Mouse (Mus musculus) kidney, postnatal 4 days (tissue): ENCODE data around the gene Otop2.

Experiments
- DNase-seq, 2 experiments: peaks; one replicate each; pipeline ENCODE4 v3.0.0; 2021; ENCODE audit warnings: mixed read lengths in 2 of 2

The Otop2 gene

DNA sequence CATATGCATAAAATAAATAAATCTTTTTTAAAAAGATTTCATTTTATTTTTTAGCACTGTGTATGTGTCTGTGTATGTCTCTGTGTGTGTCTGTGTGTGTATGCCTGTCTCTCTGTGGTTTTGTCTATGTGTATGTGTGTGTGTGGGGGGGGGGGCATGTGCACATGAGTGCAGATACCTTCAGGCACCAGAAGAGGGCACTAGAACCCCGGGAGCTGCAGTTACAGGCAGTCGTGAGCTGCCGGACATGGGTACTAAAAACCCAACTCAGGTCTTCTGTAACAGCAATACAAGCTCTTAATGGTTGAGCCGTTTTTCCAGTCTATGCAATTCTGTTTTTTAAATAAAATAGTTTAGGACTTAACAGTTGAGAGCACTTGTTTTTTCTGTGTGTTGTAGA is 6.2 kb upstream of the Otop2 start:
- no peak for DNase-seq

DNA sequence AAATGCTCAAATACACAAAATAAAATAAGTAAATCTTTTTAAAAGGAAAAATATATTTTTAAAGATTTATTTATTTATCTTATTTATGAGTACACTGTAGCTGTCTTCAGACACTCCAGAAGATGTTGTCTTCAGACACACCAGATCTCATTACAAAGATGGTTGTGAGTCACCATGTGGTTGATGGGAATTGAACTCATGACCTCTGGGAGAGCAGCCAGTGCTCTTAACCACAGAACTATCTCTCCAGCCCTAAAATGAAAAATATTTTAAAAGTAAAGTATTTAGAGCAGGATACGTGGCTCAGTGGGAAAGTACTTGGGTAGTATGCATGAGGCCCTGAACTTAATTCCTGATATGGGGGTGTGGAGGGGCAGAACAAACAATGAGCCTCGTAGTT is 5.6 kb upstream of the Otop2 start:
- no peak for DNase-seq

DNA sequence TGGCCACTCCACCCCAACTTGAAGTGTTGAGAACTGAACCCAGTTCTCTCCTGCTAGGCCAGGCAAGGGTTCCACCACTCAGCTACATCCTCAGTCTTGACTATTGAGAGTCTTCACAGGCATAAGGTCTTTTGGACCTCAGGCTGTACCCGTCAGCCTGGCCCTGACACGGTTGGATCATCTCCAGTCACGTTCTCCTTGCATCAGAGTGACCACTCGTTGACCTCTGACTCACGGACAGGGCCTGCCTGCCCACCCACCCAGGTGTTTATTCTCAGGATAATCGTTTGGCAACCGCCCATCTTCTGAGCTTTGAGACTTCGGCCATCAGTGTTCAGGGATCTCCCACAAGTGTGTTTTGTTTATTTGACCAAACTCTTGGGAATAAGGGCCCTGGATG is 3.8 kb upstream of the Otop2 start:
- DNase-seq, result peak in 1 of 2 experiments; percentile 15

DNA sequence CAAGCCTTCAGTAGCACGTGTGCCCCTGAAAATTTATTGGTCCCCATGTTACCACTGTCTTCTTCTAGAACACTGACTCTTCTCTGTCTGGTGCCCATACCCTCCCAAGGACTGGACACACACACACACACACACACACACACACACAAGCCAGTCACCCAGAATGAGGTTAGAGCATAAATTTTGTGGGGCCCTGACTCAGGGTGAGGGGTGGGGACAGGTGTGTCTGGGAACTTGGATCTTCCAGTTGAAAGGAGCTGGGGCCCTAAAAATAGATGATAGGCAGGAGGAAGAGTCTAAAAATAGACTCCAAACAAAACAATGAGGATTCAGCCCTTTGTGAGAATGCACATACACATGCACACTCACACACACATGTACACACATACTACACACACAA is 1.8 kb downstream of the Otop2 start:
- DNase-seq, result no peak

DNA sequence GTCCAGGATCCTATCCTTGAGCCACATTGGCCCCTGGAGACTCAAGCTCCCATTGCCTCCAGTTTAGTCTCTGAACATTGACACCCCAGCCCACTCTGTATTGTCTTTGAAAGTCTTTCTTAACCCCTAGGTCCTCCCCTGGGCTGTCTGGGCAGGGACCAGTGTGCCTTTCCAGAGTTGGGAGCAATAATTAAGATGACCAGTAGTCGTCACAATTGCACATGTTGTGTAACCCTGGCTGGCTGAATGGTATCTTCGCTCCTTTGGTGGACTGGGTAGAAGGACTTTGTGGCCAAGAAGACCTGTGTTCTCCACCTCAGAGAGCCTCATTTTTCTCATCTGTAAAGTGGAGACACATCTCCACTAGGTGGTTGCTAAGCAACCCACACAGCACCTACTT is 7.3 kb downstream of the Otop2 start:
- no peak for DNase-seq

DNA sequence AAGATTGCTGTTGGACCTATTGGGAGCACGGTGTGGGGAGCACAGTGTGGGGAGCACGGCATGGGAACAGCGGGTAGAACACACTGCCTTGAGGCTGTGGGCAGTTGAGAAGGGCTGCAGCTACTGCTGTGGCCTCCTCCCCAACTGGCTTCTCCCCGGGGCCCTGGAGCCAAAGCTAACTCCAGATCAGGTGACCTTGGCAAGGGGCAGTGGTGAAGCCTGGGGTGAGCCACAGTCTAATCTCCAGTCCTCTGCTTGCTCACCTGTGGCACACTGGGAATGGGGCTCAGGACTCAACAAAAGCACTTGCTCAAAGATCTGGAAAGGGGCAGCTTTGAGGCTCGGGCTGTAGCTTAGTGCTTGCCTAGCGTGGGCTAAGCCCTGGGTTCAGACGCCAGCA is 10.2 kb downstream of the Otop2 start:
- DNase-seq, result no peak

DNA sequence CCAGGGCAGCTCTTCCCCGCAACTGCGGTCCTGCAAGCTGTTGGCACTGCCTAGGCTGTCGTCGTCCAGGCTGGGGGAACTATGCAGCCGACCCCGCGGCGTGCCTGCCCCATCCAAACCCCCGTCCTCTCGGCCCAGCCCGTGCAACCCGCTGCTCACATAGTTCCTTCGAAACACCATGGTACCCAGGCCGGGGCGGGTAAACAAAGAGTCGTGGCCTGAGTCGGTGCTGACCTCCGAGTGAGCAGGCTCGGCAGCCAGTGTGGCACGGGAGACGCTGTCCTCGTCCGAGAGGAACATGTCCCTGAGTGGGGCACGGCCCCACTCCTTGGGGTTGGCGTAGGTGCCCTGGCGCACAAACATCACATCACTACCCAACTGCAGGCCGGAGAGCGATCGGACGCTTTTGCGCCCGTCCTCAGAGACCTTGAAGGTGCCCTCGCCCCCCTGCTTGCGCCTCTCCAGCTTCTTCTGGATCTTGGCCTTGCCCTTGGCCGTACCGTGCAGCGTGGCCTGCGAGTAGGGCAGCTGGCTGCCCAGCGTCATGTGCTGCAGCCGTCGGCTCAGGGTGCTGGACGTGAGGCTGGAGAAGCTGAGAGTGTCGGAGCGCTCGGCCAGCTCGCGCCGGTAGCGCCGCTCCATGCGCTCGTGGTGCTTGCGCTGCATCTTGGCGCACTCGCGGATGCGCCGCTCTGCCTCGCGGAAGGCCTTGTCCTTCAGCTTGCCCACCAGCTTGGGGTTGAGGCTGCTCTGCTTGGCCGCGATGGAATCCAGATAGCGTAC is 11.5 kb downstream of the Otop2 start:
- DNase-seq, result peak in 1 of 2 experiments; percentile 27

DNA sequence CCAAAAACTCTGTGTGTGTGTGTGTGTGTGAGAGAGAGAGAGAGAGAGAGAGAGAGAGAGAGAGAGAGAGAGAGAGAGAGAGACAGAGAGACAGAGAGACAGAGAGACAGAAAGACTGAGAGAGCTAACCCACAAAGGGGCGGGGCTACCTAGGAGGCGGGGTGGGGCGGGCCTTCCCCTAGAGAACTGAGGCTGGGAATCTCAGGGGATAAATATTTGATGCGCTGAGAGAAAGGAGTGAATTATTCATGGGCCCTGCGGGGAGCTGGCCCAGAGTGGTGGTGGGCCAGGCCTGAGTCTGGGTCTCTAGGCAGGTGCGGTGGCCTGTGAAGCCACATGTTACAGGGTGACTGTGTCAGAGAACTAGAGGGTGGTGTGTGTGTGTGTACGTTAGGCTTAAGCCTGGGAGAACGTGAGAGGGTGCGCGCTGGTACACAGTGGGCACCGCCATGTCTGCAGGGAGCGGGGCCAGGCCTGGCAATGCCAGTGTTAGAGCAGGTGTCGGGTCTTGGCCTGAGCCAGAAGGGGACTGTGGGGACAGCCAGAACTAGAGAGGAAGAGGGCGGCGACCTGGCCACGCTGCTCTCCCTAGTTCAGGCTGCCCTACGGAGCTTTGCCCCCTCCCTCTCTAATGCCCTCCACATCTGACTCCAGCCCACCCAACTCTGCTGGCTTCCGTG is 12.9 kb downstream of the Otop2 start:
- DNase-seq, result no peak

DNA sequence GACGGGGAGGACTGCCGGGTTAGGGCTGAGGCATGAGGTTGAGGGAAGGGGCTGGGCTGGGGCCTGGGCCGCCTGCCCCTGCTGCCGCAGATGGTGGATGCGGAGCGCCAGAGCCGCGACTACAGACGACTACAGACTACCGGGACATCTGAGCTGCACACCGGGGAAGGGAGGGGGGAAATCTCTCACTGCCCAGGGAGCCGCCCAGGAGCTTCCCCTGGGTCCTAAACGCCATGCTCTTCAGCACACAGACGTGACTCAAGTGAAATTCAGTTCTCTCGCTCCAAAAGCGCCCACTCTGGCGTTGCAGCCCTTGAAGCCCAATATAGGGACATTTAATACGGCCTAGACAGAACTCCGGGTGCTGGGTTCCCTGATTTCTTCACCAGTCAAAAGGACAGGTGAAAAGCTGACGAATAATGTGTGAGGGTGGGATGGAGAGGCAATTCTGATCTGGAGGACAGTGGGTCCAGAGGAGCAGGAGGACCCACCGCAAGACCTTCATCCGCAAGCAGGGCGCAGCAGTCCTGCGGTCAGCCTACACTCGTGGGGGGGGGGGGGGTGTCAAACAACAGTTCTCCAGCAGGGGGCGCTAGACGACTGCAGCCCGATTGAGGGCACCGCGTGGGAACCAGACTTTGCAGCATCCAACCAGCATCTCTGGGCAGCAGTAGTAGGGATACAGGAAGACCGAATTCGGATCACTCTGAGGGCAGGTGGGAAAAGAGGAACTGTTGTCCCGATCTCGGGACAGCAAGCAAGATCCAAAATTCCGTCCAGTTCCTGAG is 15.1 kb downstream of the Otop2 start, which contains the start of gene Ush1g:
Gene Ush1g (minus strand): TSS at position 136 of the 788 bp plus-strand sequence.
- peak; percentile 74 to 76 for DNase-seq

DNA sequence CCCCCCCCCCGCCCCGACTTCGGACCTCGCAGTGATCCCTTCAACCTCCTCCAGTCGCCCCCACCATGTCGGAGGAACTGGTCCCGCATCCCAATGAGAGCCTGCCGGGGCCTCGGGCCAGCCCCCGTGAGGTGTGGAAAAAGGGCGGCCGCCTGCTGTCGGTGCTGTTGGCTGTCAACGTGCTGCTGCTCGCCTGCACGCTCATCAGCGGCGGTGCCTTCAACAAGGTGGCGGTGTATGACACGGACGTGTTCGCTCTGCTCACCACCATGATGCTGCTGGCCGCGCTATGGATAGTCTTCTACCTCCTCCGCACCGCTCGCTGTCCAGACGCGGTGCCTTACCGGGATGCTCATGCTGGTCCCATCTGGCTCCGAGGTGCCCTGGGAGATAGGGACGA is 16.4 kb downstream of the Otop2 start:
- no peak for DNase-seq

DNA sequence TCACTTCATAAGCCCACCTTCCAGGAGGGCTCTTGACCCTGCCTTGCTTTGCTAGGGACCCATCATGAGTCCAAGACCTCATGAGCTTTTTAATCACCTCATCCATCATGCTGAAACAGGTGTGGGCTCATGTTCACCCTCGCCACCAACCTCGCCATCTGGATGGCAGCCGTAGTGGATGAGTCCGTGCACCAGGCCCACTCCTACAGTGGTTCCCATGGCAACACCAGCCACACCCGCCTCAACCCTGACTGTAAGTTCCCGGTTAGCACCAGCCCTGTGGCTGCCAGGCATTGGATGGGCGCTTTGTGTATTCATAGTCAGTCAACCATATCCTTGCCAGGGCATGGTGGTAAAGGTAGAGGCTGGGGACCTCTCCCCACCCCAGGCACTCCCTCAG is 19.8 kb downstream of the Otop2 start:
- no peak for DNase-seq

DNA sequence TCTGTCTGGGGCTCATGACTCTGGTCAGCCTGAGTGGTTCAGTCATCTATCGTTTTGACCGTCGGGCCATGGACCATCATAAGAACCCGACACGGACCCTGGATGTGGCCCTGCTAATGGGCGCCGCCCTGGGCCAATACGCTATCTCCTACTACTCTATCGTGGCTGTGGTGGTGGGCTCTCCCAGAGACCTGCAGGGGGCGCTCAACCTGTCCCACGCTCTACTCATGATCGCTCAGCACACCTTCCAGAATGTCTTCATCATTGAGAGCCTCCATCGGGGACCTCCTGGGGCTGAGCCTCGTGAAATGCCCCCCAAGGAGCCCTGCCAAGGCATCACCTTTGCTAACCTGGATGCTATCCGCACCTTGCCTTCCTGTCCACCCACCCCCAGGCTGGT is 22.4 kb downstream of the Otop2 start:
- no peak for DNase-seq

DNA sequence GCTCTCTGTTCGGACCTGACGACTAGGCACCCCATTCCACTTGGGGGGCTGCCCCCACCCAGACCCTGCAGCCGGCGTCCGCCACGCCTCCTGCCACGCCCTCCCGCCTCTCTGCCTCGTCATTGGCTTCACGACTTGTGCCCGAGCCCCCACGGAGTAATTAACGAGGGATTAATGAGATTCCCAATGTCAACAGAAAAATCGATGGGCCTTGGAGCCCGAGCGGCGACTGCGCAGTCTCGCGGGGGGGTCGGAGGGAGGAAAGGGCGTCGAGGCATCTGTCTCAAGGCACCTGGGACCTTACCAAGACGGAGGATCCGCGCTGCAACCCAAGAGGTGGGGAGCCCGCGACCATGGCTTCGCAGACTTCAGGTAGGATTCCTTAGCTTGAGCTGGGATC is 27.6 kb downstream of the Otop2 start, which contains the start of gene Otop3:
Gene Otop3 (plus strand): TSS at position 201 of the 400 bp plus-strand sequence.
- no peak for DNase-seq

DNA sequence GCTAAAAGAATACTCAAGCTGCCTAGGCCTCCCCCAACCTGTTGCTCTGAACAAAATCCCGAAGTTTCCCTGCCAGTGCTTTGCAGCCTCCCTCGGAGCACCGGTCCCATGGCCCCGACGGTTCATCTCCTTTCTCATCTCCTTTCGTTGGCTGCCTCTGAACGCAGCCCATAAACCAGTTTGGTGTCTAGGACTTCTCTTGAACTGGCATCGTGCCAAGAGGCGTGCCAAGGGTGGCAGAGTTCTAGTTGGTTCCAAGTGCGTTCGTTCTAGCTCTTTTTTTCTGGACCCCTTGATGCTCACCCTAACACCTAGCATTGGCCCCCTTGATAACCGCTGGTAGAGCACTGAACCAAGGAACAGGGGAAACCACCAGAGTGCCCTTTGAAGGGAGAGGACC is 28.3 kb downstream of the Otop2 start:
- DNase-seq, result no peak

DNA sequence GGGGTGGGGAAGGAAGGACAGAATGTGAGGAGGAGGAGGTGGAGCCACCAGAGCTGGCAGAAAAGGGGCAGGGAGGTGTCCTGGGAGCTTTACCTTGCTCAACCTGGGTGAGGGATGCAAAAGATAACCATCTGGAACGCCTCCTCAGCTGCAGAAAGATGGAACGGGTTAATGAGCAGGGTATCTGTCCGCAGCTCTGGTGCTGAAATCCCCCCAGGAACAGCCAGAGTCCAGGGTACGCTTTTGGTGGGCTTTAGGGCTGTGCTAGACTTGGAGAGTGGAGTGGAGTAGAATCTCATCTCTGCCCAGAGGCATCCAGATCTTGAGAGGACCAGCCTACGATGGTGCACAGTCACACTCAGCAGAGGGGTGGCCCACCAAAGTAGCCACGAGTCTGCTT is 29.2 kb downstream of the Otop2 start:
- DNase-seq, result peak; percentile 62 to 66

DNA sequence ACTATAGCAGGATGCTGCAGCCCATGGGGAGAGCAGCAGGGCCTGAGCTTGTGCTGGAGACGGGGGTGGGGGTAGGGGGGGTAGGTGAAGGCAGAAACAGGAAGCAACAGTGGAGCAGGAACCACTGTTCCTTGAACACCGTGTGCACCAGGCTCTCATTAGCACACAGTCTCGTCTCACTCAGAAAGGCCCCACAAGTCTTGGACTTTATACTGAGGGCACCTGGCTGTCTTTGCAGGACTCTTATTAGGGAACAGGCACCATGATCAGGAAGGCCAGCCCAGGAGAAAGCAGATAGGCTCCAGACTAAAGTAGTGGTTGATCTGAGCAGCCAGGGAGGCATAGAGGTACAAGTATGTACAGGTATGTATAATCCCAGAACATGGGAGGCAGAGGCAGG is 30.4 kb downstream of the Otop2 start:
- DNase-seq, result no peak

DNA sequence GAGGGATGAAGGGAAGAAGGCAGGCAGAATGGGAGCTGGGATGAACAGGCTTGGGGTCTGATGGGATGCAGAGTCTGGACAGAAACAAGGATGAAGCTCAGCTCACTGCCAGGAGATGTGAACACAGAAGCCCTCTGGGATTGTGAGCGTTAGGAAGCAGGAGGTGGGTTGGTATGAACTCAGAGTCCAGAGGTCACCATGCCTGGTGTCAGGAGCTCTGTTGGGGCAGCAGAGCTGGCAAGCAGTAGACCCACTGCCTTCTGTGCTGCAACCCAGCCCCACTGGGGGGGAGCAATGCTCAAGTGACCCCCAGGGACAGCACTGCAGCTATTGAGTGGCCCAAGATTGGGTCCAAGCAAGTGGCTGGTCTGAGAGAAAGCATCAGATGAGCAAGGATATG is 30.9 kb downstream of the Otop2 start:
- no peak for DNase-seq

DNA sequence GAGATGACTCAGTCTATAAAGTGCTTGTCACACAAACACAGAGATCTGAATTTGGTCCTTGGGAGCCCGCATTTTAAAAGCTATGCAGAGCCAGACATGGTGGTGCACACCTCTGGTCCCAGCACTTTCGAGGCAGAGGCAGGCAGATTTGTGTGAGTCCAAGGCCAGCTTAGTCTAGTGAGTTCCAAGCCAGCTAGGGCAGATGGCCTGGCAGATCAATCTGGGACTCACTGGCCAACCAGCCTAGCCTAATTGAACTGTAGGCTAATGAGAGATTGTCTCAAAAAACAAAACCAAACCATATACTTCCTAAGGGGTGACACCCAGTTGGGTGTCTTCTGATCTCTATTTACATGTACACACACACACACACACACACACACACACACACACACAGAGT is 34.3 kb downstream of the Otop2 start:
- no peak for DNase-seq

DNA sequence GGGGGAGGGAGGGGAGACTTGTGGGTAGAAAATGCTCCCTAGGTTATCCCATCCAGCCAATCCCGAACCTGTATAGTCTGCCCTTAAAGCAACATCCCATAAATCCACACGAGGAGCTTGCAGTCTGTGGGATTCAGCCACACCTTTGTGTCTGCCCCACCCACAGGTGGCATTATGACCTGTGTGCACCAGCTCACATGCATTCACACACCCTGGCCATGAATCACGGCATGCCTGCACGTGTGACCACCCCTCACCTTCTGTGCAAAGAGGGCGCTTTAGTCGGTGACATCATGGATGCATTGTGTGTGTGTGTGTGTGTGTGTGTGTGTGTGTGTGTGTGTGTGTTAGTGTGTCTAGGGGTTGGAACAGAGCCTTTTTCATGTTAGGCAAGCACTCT is 34.9 kb downstream of the Otop2 start:
- DNase-seq, result no peak

DNA sequence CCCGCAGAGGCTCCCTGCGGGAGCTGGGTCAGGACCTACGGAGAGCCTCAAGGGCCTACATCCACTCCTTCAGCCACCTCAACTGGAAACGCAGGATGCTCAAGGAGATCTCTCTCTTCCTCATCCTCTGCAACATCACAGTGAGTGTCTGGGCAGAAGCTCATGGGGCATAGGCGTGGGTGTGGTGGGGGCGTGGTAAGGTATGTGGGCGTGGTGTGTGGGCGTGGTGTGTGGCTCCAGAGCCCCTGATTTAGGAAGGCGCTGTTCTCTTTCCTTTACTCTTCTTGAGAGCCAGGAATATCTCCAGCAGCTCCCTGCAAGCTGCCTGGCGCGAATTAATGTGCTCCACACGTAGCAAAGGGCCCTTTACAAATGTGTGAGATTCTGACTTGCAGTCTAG is 38.0 kb downstream of the Otop2 start:
- peak; percentile 34 to 38 for DNase-seq

DNA sequence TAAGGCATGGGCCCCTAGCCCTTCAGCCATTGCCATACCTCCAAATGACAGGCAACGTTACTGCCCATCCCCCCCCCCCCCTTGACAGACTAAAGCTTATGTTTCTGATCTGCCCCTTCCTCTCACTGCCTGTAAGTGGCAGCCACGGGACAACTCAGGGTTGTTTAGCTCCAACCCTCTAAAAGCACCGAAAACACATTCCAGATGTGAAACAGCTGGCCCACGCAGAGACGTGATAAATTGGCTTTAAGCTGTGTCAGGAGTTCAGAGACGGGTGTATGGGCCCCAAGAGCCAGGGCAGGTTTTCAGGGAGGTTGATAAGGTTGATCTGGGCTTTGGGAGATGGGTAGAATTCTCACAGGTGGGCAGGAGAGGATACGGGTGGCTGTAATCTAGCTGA is 38.6 kb downstream of the Otop2 start:
- no peak for DNase-seq

DNA sequence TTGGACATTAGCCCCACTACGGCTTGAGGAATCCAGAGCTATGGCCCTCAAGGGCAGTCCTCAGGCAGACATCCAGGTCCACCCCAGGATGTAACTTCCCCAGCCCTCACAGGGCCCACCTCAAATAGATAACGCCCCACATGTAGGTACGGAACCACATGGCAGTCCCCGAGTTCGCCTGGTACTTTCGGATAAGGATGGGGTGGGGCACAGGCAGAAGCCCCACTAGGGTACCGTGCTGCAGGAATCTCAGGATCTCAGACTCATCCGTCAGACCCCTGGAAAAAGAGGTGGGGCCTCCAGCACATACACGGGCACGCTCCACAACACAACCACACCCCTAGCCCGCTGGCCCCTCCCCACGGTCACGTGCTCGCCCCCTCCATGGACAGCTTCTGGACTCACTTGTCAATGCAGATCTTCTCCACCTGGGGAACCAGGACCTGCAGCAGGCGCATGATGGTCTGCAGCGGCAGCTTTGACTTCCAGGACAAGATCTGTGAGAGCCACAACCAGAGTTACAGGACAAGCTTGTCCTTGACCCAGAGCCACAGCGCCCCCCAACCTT is 41.8 kb downstream of the Otop2 start:
- peak; percentile 29 to 31 for DNase-seq

DNA sequence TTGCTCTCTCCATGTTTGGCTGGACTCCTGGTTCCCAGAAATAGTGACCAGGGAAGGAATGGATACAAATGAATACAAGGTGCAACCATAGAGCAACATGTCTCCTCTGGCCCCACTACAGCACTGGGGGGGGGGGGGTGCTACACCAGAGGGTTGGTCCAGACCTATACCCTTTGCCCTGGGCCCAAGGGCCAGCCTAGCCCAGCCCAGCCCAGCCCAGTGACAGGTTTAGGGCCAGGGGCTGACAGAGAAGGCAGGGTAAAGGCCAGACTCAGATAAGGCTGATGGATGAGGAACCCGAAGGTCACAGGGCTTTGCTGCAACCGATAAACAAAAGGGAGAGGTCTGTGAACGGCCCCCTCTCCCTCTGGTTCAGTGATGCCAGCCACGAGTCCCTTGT is 43.0 kb downstream of the Otop2 start:
- no peak for DNase-seq
